In the genomic region with DNA sequence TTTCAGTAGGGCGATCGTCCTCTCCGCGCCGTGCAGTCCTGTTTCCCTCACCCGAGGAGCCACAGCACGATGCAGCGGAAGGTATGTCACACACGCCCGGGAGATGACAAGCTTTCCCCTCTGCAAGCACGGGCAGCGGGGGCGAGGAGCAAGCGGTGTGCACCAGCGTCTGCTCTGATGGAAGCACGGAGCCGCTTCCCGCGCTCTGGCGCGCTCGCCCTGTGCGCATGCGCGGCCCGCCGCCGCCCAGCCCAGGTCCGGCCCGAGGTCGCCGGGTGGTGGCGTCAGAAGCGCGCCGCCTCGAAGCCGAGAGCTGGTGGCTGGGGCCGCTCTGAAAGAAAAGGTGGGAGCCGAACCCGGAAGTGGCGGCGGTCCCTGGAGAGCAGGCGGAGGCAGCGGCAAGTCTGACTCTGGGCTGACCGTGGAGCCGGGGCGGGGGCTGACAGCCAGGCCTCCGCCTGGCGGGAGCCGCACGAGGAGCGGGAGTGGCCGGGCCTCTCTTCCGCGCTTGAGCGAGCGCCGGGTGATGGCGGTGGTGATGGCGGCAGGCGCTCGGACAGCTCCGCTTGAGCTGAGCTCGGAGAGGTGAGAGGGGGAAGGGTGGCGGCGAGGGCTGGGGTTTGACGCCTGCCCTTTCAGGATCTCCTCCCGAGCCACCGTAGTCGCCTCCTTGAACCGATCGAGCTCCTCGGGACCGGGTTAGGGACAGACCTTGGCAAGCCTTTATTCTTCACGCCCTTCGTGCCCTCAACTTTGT, we compare ENCODE assay signal across 8 mouse cellular contexts. TPM values are rescaled to one million over a fixed set of nuclear protein-coding genes. Genes with fewer than 3 reads are reported as not detected.
DNase-seq lines count a peak whose midpoint lies in the region; ATAC-seq and TF ChIP-seq lines count a peak whose summit lies in the region.

A gene (minus strand): TSS at position 221 of the 757 bp plus-strand sequence.
A gene (plus strand): TSS at position 295 of the 757 bp plus-strand sequence.

- TF ChIP-seq CTCF in bone marrow, adult 2 months (IDR thresholded peaks at IDR 0.05; ENCODE audit: control insufficient read depth, insufficient read depth, low read length): peak; percentile 2; the same call in 1 of the 2 replicates

- peak; percentile 97 for ATAC-seq in embryonic facial prominence, embryonic 15.5 days (ENCODE audit: insufficient number of reproducible peaks, low FRiP score, low TSS enrichment, low read depth)
- peak; percentile 97 for ATAC-seq in kidney, embryonic 14.5 days (ENCODE audit: low FRiP score, low TSS enrichment)
- peak; percentile 98 for ATAC-seq in limb, embryonic 15.5 days (ENCODE audit: insufficient number of reproducible peaks, low FRiP score, low TSS enrichment, low read depth)

- no peaks in the 10 kb centered on the region for H3K9me3 ChIP-seq in embryonic facial prominence, embryonic 15.5 days (replicated peaks)
- no peaks in the 10 kb centered on the region for H3K9me3 ChIP-seq in kidney, embryonic 14.5 days (ENCODE audit: control insufficient read depth, low read length)
- no peaks in the 10 kb centered on the region for H3K9me3 ChIP-seq in limb, embryonic 15.5 days

- H3K4me1 ChIP-seq in bone marrow, adult 2 months (ENCODE audit: control insufficient read depth, insufficient read depth, low read length): no peaks in the 10 kb centered on the region
- peaks cover 9% of the 10 kb centered on the region for H3K4me1 ChIP-seq in embryonic facial prominence, embryonic 15.5 days
- peaks cover 13% of the 10 kb centered on the region for H3K4me1 ChIP-seq in kidney, embryonic 14.5 days (ENCODE audit: control insufficient read depth, insufficient read depth, low read length)
- H3K4me1 ChIP-seq in limb, embryonic 15.5 days: peaks cover 10% of the 10 kb centered on the region

- H3K9ac ChIP-seq in embryonic facial prominence, embryonic 15.5 days: peak within 1 kb of the TSS; percentile 88
- H3K9ac ChIP-seq in kidney, embryonic 14.5 days (ENCODE audit: low read depth, low read length): peak within 1 kb of the TSS; percentile 91
- H3K9ac ChIP-seq in limb, embryonic 15.5 days: peak within 1 kb of the TSS; percentile 82

- 0 out of 2 replicates have a peak, but pooled peaks cover 2% of the 10 kb centered on the region for H3K36me3 ChIP-seq in embryonic facial prominence, embryonic 15.5 days
- peaks cover 15% of the 10 kb centered on the region for H3K36me3 ChIP-seq in kidney, embryonic 14.5 days (ENCODE audit: control insufficient read depth, insufficient read depth, low read length)
- 0 out of 2 replicates have a peak, but pooled peaks cover 2% of the 10 kb centered on the region for H3K36me3 ChIP-seq in limb, embryonic 15.5 days

- DNase-seq in 416B (ENCODE audit: low read depth): peak; percentile 93
- DNase-seq in heart, adult 9 months (ENCODE audit: low spot score in 2 of 2): peak; percentile 96 to 97
- peak; percentile 86 to 93 for DNase-seq in monocyte, adult 2 months (ENCODE audit: low read depth in 1 of 2, low spot score in 2 of 2)
- peak; percentile 95 to 96 for DNase-seq in spleen, postnatal 36 days (ENCODE audit: low spot score in 2 of 2)

- H3K4me3 ChIP-seq in bone marrow, adult 2 months (replicated peaks; ENCODE audit: control insufficient read depth, low read depth, low read length): peak within 1 kb of the TSS; percentile 99
- H3K4me3 ChIP-seq in embryonic facial prominence, embryonic 15.5 days (replicated peaks): peak within 1 kb of the TSS; percentile 90
- H3K4me3 ChIP-seq in kidney, embryonic 14.5 days (ENCODE audit: low read length): peak within 1 kb of the TSS; percentile 81
- H3K4me3 ChIP-seq in limb, embryonic 15.5 days: peak within 1 kb of the TSS; percentile 91

- H3K4me2 ChIP-seq in embryonic facial prominence, embryonic 15.5 days (replicated peaks): peak within 1 kb of the TSS; percentile 78
- H3K4me2 ChIP-seq in kidney, embryonic 14.5 days (replicated peaks; ENCODE audit: low read depth, low read length): peak within 1 kb of the TSS; percentile 69
- peak within 1 kb of the TSS; percentile 76 for H3K4me2 ChIP-seq in limb, embryonic 15.5 days

- WGBS in bone marrow, adult 2 months: under 1% methylated on average over 77 of the region's 77 CpGs
- under 1% methylated on average over 77 of the region's 77 CpGs for WGBS in embryonic facial prominence, embryonic 15.5 days
- 0% methylated on average over 70 of the region's 77 CpGs for WGBS in kidney, embryonic 14.5 days
- under 1% methylated on average over 77 of the region's 77 CpGs for WGBS in limb, embryonic 15.5 days

- TF ChIP-seq POLR2A in bone marrow, adult 2 months (IDR thresholded peaks at IDR 0.05; ENCODE audit: borderline replicate concordance, control insufficient read depth, low read depth, low read length): peak; percentile 92

- H3K27me3 ChIP-seq in embryonic facial prominence, embryonic 15.5 days: no peaks in the 10 kb centered on the region
- no peaks in the 10 kb centered on the region for H3K27me3 ChIP-seq in kidney, embryonic 14.5 days (ENCODE audit: control insufficient read depth, insufficient read depth, low read length)
- no peaks in the 10 kb centered on the region for H3K27me3 ChIP-seq in limb, embryonic 15.5 days

- peak within 1 kb of the TSS; percentile 99 for H3K27ac ChIP-seq in bone marrow, adult 2 months (ENCODE audit: control insufficient read depth, insufficient read depth, low read depth, low read length, poor library complexity)
- H3K27ac ChIP-seq in embryonic facial prominence, embryonic 15.5 days (replicated peaks): peak within 1 kb of the TSS; percentile 94
- peak within 1 kb of the TSS; percentile 97 for H3K27ac ChIP-seq in kidney, embryonic 14.5 days (ENCODE audit: low read depth, low read length)
- peak within 1 kb of the TSS; percentile 95 for H3K27ac ChIP-seq in limb, embryonic 15.5 days

RNA-seq across cellular contexts. Expression of the first gene that starts in this region (rescaled TPM):
- 69.3 and 87.8 TPM in 2 replicates for polyA plus RNA-seq in bone marrow, adult 2 months (2011; ENCODE audit: insufficient read depth, insufficient read length, low replicate concordance, missing spikeins)
- 21.8 and 23.1 TPM in 2 replicates for polyA plus RNA-seq in embryonic facial prominence, embryonic 15.5 days (2015; fragmentation: Nextera tagmentation; extraction: Ambion mirVana)
- polyA plus RNA-seq in kidney, embryonic 14.5 days (2014; fragmentation: Nextera tagmentation; extraction: Ambion mirVana): 26.0 and 44.3 TPM in 2 replicates
- 22.7 and 24.3 TPM in 2 replicates for polyA plus RNA-seq in limb, embryonic 15.5 days (2015; fragmentation: Nextera tagmentation; extraction: Ambion mirVana)

RNA-seq across cellular contexts. Expression of the second gene that starts in this region (rescaled TPM):
- polyA plus RNA-seq in bone marrow, adult 2 months (2011; ENCODE audit: insufficient read depth, insufficient read length, low replicate concordance, missing spikeins): 8.6 and 12.6 TPM in 2 replicates
- polyA plus RNA-seq in embryonic facial prominence, embryonic 15.5 days (2015; fragmentation: Nextera tagmentation; extraction: Ambion mirVana): 3.0 and 3.4 TPM in 2 replicates
- 5.7 and 7.0 TPM in 2 replicates for polyA plus RNA-seq in kidney, embryonic 14.5 days (2014; fragmentation: Nextera tagmentation; extraction: Ambion mirVana)
- polyA plus RNA-seq in limb, embryonic 15.5 days (2015; fragmentation: Nextera tagmentation; extraction: Ambion mirVana): 3.1 and 4.4 TPM in 2 replicates

Comparison
In these comparisons a context has a peak if more than half of its experiments do, and no peak if none do; other contexts are left out.
1. Peak in every context shown above with its lines: DNase-seq, ATAC-seq, H3K4me3 ChIP-seq and H3K27ac ChIP-seq.